Mouse (Mus musculus): ENCODE results near the gene Ndufaf8. TPM values are rescaled to one million over a fixed set of nuclear protein-coding genes. Genes with fewer than 3 reads are reported as not detected.

Gene Ndufaf8
- total RNA-seq, 2 experiments from 2014 or later, result 35.2 to 46.9 TPM

- no peak overlapping the region for H3K4me3 ChIP-seq
- no peak overlapping the region for H3K27ac ChIP-seq
- no peak for TF ChIP-seq CTCF (conservative IDR thresholded peaks at IDR 0.05)
- no peak for DNase-seq (ENCODE audit: low spot score in 2 of 2)
These were observed 23.4 kb downstream of the Ndufaf8 start for GRCm38 (mm10) chr11:120122126-120122525.

DNA sequence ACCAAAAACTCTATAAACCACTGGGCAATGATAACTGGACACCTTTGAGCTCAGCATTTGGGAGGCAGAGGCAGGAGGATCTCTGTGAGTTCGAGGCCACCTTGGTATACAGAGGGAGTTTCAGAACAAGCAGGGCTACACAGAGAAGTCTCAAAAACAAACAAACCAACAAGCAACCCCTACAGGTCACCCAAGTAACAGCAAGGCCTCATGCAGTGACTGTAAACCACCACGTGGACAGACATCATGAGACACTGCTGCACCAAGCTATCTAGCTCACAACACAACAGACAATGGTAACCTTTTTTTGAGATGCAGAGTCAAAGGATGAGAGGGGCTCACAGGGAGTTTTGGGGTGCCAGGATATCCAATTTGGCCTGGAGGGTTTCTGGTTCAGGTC is 28.1 kb downstream of the Ndufaf8 start:
- no peak for DNase-seq (ENCODE audit: low spot score in 2 of 2)
- no peak overlapping the region for H3K27ac ChIP-seq
- TF ChIP-seq CTCF (conservative IDR thresholded peaks at IDR 0.05), result 0 out of 2 replicates have a peak, but pooled peaks have one; percentile 20

GRCm38 (mm10) chr11:120129281-120129680 is 30.6 kb downstream of the Ndufaf8 start:
- Histone ChIP-seq H3K27ac (no peak overlapping the region), H3K4me3 (no peak overlapping the region)
- DNase-seq (ENCODE audit: low spot score in 2 of 2), result no peak
- no peak for TF ChIP-seq CTCF (conservative IDR thresholded peaks at IDR 0.05)

More for the DNA sequence above, 28.1 kb downstream of the Ndufaf8 start:
- no peak overlapping the region for H3K4me3 ChIP-seq

DNA sequence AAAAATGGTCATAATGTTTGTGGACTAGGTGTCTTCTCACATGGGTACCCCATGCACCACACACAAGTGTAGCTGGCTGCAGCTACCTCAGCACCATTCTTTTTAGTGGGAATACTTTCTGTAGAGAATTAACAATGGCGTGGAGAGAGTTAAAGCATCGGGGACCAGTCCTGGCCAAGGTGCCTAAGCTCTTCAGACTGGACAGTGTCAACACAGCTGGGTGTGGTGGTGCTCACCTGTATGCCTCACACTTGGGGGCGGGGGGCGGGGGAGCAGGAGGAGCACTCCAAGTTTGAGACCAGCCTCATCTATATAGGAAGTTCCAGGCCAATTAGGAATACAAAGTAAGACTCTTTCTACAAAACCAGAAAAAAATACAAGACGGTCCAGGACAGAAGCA is 35.4 kb downstream of the Ndufaf8 start:
- no peak overlapping the region for H3K27ac ChIP-seq
- H3K4me3 ChIP-seq, result no peak overlapping the region
- no peak for TF ChIP-seq CTCF (conservative IDR thresholded peaks at IDR 0.05)
- no peak for DNase-seq (ENCODE audit: low spot score in 2 of 2)

DNA sequence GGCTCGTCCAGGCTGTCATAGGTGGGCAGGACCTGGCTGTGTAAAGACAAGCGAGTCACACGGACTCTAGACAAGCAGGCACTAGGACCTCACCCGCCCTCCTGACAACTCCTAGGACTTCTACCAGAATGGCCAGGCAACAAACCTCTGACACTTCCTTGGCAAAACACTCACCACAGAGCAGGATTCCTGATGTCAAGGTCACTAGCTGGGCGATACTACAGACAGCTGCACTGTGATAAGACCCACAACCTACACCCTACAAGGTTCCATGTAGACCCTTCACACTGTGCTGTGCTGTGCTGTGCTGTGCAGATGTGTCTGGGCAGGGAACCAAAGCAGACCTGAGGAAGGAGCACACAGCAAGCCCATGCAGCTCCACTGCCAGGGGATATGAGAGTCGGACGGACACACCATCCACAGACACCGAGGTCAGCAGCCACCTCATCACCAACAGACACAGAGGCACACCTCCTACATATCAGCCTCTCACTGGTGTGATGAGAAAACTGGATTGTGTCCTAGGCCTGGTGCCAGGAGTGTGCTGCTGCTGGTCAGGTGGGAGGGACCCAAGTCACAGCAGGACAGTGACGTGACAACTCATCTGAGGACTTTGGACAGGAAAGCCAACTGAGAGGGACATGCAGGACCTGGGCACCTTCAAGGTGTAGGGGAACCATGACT is 36.3 kb downstream of the Ndufaf8 start:
- no peak for DNase-seq (ENCODE audit: low spot score in 2 of 2)
- H3K4me3 ChIP-seq, result no peak overlapping the region
- H3K27ac ChIP-seq, result no peak overlapping the region
- TF ChIP-seq CTCF (conservative IDR thresholded peaks at IDR 0.05), result no peak

DNA sequence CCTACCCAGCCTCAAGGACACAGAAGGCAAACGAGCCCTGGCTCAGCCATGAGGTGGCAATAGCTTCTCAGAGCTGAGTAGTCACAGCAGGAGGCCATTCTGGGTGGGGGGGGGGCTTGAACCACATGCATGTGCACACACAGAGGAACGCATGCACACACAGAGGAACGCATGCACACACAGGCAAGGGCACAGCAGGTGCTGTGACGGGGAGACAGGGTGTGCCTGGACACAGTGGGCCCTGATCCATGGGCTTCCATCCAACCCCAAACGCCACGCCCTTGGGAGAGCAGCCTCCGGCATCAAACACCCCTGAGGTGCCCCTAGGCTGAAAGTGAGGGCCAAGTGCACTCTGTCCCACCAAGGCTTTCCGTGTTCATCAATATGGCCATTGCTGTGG is 37.5 kb downstream of the Ndufaf8 start:
- no peak for TF ChIP-seq CTCF (conservative IDR thresholded peaks at IDR 0.05)
- no peak for DNase-seq (ENCODE audit: low spot score in 2 of 2)
- peak overlapping the region; percentile 65 for H3K27ac ChIP-seq
- H3K4me3 ChIP-seq, result no peak overlapping the region

GRCm38 (mm10) chr11:120136796-120137624 is 38.3 kb downstream of the Ndufaf8 start:
- H3K4me3 ChIP-seq, result 0 out of 2 replicates have a peak overlapping the region, but pooled peaks have one; percentile 4
- no peak for TF ChIP-seq CTCF (conservative IDR thresholded peaks at IDR 0.05)

GRCm38 (mm10) chr11:120137625-120138004 is 38.9 kb downstream of the Ndufaf8 start:
- Histone ChIP-seq H3K27ac (peak overlapping the region; percentile 61; the same call in 1 of the 2 replicates), H3K4me3 (0 out of 2 replicates have a peak overlapping the region, but pooled peaks have one; percentile 4)
- DNase-seq (ENCODE audit: low spot score in 2 of 2), result no peak
- TF ChIP-seq CTCF (conservative IDR thresholded peaks at IDR 0.05), result no peak

More at GRCm38 (mm10) chr11:120136796-120137624, 38.3 kb downstream of the Ndufaf8 start:
- H3K27ac ChIP-seq, result peak overlapping the region; percentile 65
- DNase-seq (ENCODE audit: low spot score in 2 of 2), result peak; percentile 64 to 84

GRCm38 (mm10) chr11:120139309-120139731 is 40.6 kb downstream of the Ndufaf8 start:
- Histone ChIP-seq H3K27ac (no peak overlapping the region), H3K4me3 (no peak overlapping the region)
- TF ChIP-seq CTCF (conservative IDR thresholded peaks at IDR 0.05), result no peak
- no peak for DNase-seq (ENCODE audit: low spot score in 2 of 2)

DNA sequence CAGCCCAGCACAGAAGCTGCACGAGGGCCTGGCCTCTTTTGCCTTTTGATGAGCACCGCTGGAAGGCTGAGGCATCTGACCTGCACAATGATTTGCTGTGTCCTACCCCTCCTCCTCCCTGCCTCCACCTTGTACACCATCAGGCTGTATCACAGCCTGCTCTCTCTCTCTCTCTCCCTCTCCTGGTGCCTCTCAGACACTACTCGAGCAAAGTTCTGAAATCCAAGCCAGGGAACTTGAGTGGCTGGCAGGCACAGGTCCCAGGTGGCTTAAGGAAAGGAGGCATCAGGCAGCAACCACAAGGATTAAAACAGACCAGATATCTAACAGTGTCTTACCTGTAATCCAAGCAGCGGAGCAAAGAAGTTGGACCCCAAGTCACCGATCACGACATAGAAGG is 41.5 kb downstream of the Ndufaf8 start:
- no peak for TF ChIP-seq CTCF (conservative IDR thresholded peaks at IDR 0.05)
- no peak overlapping the region for H3K4me3 ChIP-seq
- H3K27ac ChIP-seq, result no peak overlapping the region
- no peak for DNase-seq (ENCODE audit: low spot score in 2 of 2)

DNA sequence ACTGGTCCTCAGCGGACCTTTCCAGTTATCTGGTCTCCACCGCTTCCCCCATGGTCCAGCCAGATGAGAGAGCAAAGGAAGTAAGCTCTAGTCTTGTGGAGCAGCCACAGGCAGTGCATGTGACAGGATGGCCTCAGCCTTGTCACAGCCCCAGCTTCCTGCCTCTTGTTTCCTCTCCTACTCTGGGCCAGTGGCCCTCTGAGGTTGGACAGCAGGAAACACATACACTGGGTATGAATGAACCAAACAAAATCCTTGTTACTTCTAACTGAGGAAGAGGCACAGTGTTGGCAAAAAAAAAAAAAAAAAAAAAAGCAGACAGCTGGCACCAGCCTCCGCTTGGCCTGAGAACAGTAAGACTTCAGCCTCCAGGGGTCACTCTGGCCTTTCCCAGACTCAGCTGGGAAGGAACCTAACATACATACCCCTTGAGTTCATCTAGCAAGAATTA is 43.9 kb downstream of the Ndufaf8 start:
- Histone ChIP-seq H3K27ac (peak overlapping the region; percentile 80), H3K4me3 (no peak overlapping the region)
- TF ChIP-seq CTCF (conservative IDR thresholded peaks at IDR 0.05), result peak; percentile 65
- no peak for DNase-seq (ENCODE audit: low spot score in 2 of 2)

- Histone ChIP-seq H3K27ac (peak overlapping the region; percentile 80; the same call in 1 of the 2 replicates), H3K4me3 (no peak overlapping the region)
- DNase-seq (ENCODE audit: low spot score in 2 of 2), result no peak
- TF ChIP-seq CTCF (conservative IDR thresholded peaks at IDR 0.05), result no peak
These were observed 45.2 kb downstream of the Ndufaf8 start for GRCm38 (mm10) chr11:120143708-120144497.
